Mouse (Mus musculus) forebrain, postnatal 0 days (tissue): ENCODE measurements around the gene Eef1a2. TPM values are rescaled to one million over a fixed set of nuclear protein-coding genes. Genes with fewer than 3 reads are reported as not detected.

Source experiments
- ATAC-seq: fragments of 200-750 bp; cut with Nextera tagmentation; 2 replicates; pipeline ENCODE4 v1.8.0; 2017; ENCODE audit warnings: mild to moderate bottlenecking, moderate library complexity
- DNase-seq: peaks from one replicate; pipeline ENCODE4 v3.0.0-alpha.2; 2015
- H3K27ac ChIP-seq: fragments of 300-500 bp; sonication (generic); 2 replicates; pipeline ENCODE4 v1.5.1; 2014; ENCODE audit warnings: low read depth, mild to moderate bottlenecking, antibody characterized with exemption, low read length, moderate library complexity, mixed read lengths
- H3K27me3 ChIP-seq: fragments of 300-500 bp; sonication (generic); 2 replicates; pipeline ENCODE4 v1.6.1; 2014; ENCODE audit warnings: mild to moderate bottlenecking, low read length, mixed read lengths; ENCODE audit not compliant: insufficient read depth
- H3K36me3 ChIP-seq: fragments of 300-500 bp; sonication (generic); 2 replicates; pipeline ENCODE4 v1.6.1; 2014; ENCODE audit warnings: mild to moderate bottlenecking, moderate library complexity; ENCODE audit not compliant: insufficient read depth
- H3K4me1 ChIP-seq: fragments of 300-500 bp; sonication (generic); 2 replicates; pipeline ENCODE4 v1.6.1; 2014; ENCODE audit warnings: antibody characterized with exemption; ENCODE audit not compliant: insufficient read depth
- H3K4me2 ChIP-seq: fragments of 300-500 bp; sonication (generic); 2 replicates; pipeline ENCODE4 v1.6.1; 2014; ENCODE audit warnings: low read depth, mild to moderate bottlenecking, moderate library complexity
- H3K4me3 ChIP-seq: fragments of 300-500 bp; sonication (generic); 2 replicates; pipeline ENCODE4 v1.5.1; 2014; ENCODE audit warnings: low read depth, low read length, mixed read lengths
- H3K9ac ChIP-seq: fragments of 300-500 bp; sonication (generic); 2 replicates; pipeline ENCODE4 v1.6.1; 2014; ENCODE audit warnings: mild to moderate bottlenecking
- H3K9me3 ChIP-seq: fragments of 300-500 bp; sonication (generic); 2 replicates; pipeline ENCODE4 v1.6.1; 2016; ENCODE audit warnings: low read length
- CTCF ChIP-seq: sonication (generic); IDR thresholded peaks from 2 replicates; pipeline ENCODE4 v1.5.1; 2016; ENCODE audit warnings: antibody characterized with exemption, control low read depth, low read depth
- WGBS: fragments of 180-500 bp; shearing (Covaris S2); extraction: QIAGEN DNeasy Blood & Tissue Kit; methylation state at CpG from one replicate; pipeline ENCODE4 v1.1.7; 2014; 5-methylcytosine and 5-hydroxymethylcytosine counted together
- polyA plus RNA-seq: library from polyadenylated mRNA; unstranded; fragments of >200 nt; fragmentation: Nextera tagmentation; extraction: Ambion mirVana; gene quantifications from 2 replicates; pipeline ENCODE4 v1.2.1, GENCODE M21; 2015
- total RNA-seq: library from RNA; depleted of rRNA; stranded (reverse); fragments of >200 nt; gene quantifications from 2 replicates; pipeline ENCODE4 v1.2.3, GENCODE M21; 2014; rRNA removed

Eef1a2 gene
- total and polyA plus RNA-seq, 2 experiments from 2014 or later: 17.5 to 218 TPM

DNA sequence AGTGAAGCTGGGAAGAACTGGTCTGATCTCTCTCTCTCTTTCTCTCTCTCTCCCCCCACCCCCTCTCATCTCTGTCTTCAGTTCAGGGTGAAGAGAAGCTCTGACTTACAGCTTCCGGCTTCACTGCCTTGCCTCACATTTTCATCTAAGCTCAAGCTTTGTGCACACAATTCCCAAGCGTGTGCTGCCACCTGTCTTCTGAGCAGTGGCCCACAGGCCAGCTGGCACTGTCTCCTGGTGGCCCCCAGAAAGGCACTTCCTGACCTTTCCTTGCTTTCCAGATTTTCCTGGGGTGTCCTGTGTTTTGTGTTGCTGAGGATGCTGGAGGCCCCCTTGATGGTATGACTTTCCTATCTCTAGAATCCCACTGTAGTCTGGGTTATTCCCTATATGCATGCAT lies 52.7 kb downstream of the Eef1a2 start:
- Histone ChIP-seq H3K9me3 (no peaks in the 10 kb centered on the region), H3K36me3 (peaks cover 38% of the 10 kb centered on the region), H3K9ac (no peak overlapping the region), H3K27me3 (no peaks in the 10 kb centered on the region), H3K4me3 (no peak overlapping the region), H3K27ac (no peak overlapping the region), H3K4me2 (no peak overlapping the region), H3K4me1 (no peaks in the 10 kb centered on the region)
- ATAC-seq (no peak), DNase-seq (no peak)
- 55% methylated on average over 2 of the region's 2 CpGs for WGBS
- TF ChIP-seq CTCF: no peak; the same call in 1 of the 2 replicates

DNA sequence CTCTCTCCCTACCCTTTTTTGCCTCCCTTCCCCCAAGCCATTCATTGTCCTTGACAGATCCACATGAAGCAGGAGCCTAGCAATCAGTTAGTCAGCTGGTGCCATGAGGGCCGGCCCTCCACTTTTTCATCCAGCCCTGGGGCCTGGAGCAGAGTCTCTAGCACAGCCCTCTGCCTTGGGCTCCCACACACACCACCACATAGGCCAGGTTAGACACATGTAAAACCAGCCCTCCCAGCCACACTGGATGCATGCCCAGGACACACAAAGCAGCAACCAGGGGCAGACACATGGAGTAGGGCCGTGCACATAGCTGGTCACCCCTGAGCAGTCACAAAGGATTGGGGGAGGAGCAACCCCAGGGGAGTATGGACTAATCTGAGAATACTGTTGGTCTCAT lies 54.7 kb downstream of the Eef1a2 start:
- Histone ChIP-seq H3K9me3 (no peaks in the 10 kb centered on the region), H3K36me3 (peaks cover 26% of the 10 kb centered on the region), H3K27ac (no peak overlapping the region), H3K4me1 (no peaks in the 10 kb centered on the region), H3K27me3 (no peaks in the 10 kb centered on the region), H3K9ac (no peak overlapping the region), H3K4me3 (no peak overlapping the region), H3K4me2 (no peak overlapping the region)
- ATAC-seq: peak; percentile 61
- no peak for TF ChIP-seq CTCF
- no peak for DNase-seq
- 17% methylated on average over 2 of the region's 2 CpGs for WGBS

DNA sequence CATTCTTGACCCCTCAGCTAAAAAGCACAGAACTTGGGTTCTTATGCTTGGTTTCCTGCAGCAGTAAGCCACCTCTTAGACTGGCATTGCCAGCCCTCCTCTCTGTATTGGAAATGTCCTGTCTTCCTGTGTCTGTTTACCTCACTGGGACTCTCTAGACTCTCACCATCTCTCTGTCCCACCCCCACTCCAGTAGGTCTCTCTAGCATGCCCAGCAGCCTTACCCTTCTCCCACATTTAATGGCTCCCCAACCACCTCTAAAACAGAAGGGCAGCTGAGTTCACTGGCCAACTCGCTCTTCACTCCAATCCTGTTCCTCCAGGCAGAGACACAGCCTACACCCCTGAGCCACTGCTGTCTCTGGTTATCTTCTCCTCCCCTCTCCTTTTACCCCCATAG lies 55.2 kb downstream of the Eef1a2 start:
- ATAC-seq (0 out of 2 replicates have a peak, but pooled peaks have one; percentile 5), DNase-seq (no peak)
- H3K4me3 ChIP-seq: no peak overlapping the region
- no peaks in the 10 kb centered on the region for H3K27me3 ChIP-seq
- peaks cover 26% of the 10 kb centered on the region for H3K36me3 ChIP-seq
- WGBS: 79% methylated on average over 1 of the region's 1 CpGs
- H3K9ac ChIP-seq: no peak overlapping the region
- no peak for TF ChIP-seq CTCF
- H3K4me2 ChIP-seq: no peak overlapping the region
- no peaks in the 10 kb centered on the region for H3K4me1 ChIP-seq
- H3K9me3 ChIP-seq: no peaks in the 10 kb centered on the region
- no peak overlapping the region for H3K27ac ChIP-seq

DNA sequence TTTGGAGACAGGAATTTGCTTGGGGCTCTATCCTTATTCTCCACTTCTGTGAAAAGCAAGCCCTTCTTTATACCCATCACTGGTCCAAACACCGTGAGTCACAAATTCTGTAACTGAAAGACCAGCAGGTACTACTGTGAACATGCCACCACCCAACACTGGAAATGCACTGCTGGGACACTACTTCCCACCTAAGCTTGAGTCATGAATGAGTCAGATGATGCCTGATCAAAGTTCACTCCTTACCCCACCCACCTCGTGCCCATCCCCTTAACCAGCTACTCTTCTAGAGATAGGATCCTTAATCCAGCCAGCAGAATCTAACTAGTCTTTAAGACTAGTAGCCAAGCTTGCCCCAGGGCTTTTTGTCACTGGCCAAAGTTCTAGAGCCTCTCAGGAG lies 56.7 kb downstream of the Eef1a2 start:
- no peak overlapping the region for H3K9ac ChIP-seq
- H3K9me3 ChIP-seq: no peaks in the 10 kb centered on the region
- ATAC-seq (no peak), DNase-seq (no peak)
- H3K36me3 ChIP-seq: peaks cover 23% of the 10 kb centered on the region
- H3K27ac ChIP-seq: no peak overlapping the region
- TF ChIP-seq CTCF: no peak
- no peak overlapping the region for H3K4me3 ChIP-seq
- H3K4me1 ChIP-seq: no peaks in the 10 kb centered on the region
- WGBS: 87% methylated on average over 2 of the region's 2 CpGs
- H3K27me3 ChIP-seq: no peaks in the 10 kb centered on the region
- no peak overlapping the region for H3K4me2 ChIP-seq

Other genes with a start within 250 kb of the Eef1a2 start
- 26.0 and 31.2 TPM in 2 replicates for gene Ythdf1, start 236.1 kb downstream of the Eef1a2 start, total RNA-seq
- gene Ythdf1, start 236.1 kb downstream of the Eef1a2 start, polyA plus RNA-seq: 49.9 and 51.7 TPM in 2 replicates
- 0.38 TPM in 1 of 2 replicates, not detected in the other for gene Birc7, start 228.0 kb downstream of the Eef1a2 start, total RNA-seq
- 0.13 and 0.24 TPM in 2 replicates for gene Birc7, start 228.0 kb downstream of the Eef1a2 start, polyA plus RNA-seq
- gene Nkain4, start 202.3 kb downstream of the Eef1a2 start, total RNA-seq: 35.9 and 43.7 TPM in 2 replicates
- gene Nkain4, start 202.3 kb downstream of the Eef1a2 start, polyA plus RNA-seq: 80.9 and 87.5 TPM in 2 replicates
- gene Arfgap1, start 189.8 kb downstream of the Eef1a2 start, total RNA-seq: 111 and 124 TPM in 2 replicates
- gene Arfgap1, start 189.8 kb downstream of the Eef1a2 start, polyA plus RNA-seq: 93.4 and 110 TPM in 2 replicates
- 0.23 and 0.29 TPM in 2 replicates for gene Col20a1, start 170.5 kb downstream of the Eef1a2 start, total RNA-seq
- 0.09 and 0.17 TPM in 2 replicates for gene Col20a1, start 170.5 kb downstream of the Eef1a2 start, polyA plus RNA-seq
- gene Chrna4, start 113.5 kb downstream of the Eef1a2 start, total RNA-seq: 14.9 and 17.8 TPM in 2 replicates
- gene Chrna4, start 113.5 kb downstream of the Eef1a2 start, polyA plus RNA-seq: 12.1 and 24.2 TPM in 2 replicates
- 113 and 134 TPM in 2 replicates for gene Kcnq2, start 21.7 kb downstream of the Eef1a2 start, total RNA-seq
- 24.7 and 31.7 TPM in 2 replicates for gene Kcnq2, start 21.7 kb downstream of the Eef1a2 start, polyA plus RNA-seq
- gene Ppdpf, start 30.2 kb upstream of the Eef1a2 start, total RNA-seq: 239 and 264 TPM in 2 replicates
- gene Ppdpf, start 30.2 kb upstream of the Eef1a2 start, polyA plus RNA-seq: 402 and 447 TPM in 2 replicates
- not detected in 2 replicates for gene Ptk6, start 45.8 kb upstream of the Eef1a2 start, total RNA-seq
- not detected in 2 replicates for gene Ptk6, start 45.8 kb upstream of the Eef1a2 start, polyA plus RNA-seq
- 0.15 and 0.43 TPM in 2 replicates for gene Srms, start 56.2 kb upstream of the Eef1a2 start, total RNA-seq
- gene Srms, start 56.2 kb upstream of the Eef1a2 start, polyA plus RNA-seq: 0.10 TPM in 1 of 2 replicates, not detected in the other
- not detected in 2 replicates for gene Fndc11, start 63.0 kb upstream of the Eef1a2 start, total RNA-seq
- gene Fndc11, start 63.0 kb upstream of the Eef1a2 start, polyA plus RNA-seq: 0.18 and 0.24 TPM in 2 replicates
- 1.7 and 1.8 TPM in 2 replicates for gene Helz2, start 85.0 kb upstream of the Eef1a2 start, total RNA-seq
- gene Helz2, start 85.0 kb upstream of the Eef1a2 start, polyA plus RNA-seq: 0.10 and 0.24 TPM in 2 replicates
- gene Gmeb2, start 131.0 kb upstream of the Eef1a2 start, total RNA-seq: 21.7 and 24.8 TPM in 2 replicates
- gene Gmeb2, start 131.0 kb upstream of the Eef1a2 start, polyA plus RNA-seq: 7.4 and 9.6 TPM in 2 replicates
- gene Stmn3, start 157.5 kb upstream of the Eef1a2 start, total RNA-seq: 1,247 and 1,493 TPM in 2 replicates
- 1,714 and 1,956 TPM in 2 replicates for gene Stmn3, start 157.5 kb upstream of the Eef1a2 start, polyA plus RNA-seq
- 42.8 and 64.4 TPM in 2 replicates for gene Rtel1, start 162.7 kb upstream of the Eef1a2 start, total RNA-seq
- 13.8 and 20.6 TPM in 2 replicates for gene Rtel1, start 162.7 kb upstream of the Eef1a2 start, polyA plus RNA-seq
- 93.3 and 99.0 TPM in 2 replicates for gene Zgpat, start 207.9 kb upstream of the Eef1a2 start, total RNA-seq
- gene Zgpat, start 207.9 kb upstream of the Eef1a2 start, polyA plus RNA-seq: 32.2 and 39.6 TPM in 2 replicates
- gene Arfrp1, start 208.4 kb upstream of the Eef1a2 start, total RNA-seq: 24.0 and 27.9 TPM in 2 replicates
- gene Arfrp1, start 208.4 kb upstream of the Eef1a2 start, polyA plus RNA-seq: 60.9 and 73.0 TPM in 2 replicates
- 42.8 and 43.5 TPM in 2 replicates for gene Lime1, start 223.1 kb upstream of the Eef1a2 start, total RNA-seq
- 19.5 and 26.5 TPM in 2 replicates for gene Lime1, start 223.1 kb upstream of the Eef1a2 start, polyA plus RNA-seq